Mouse (Mus musculus): ENCODE measurements at regions not wholly inside any gene's neighbourhood (a gene's known extent, or its start where the extent isn't known, plus 50 kb on each side); places are given as distances from the start of the nearest gene placed in this dataset.

GRCm38 (mm10) chr7:123070861-123071260, 52.8 kb upstream of the Tnrc6a start:
- WGBS, result 61% methylated on average over 4 of the region's 4 CpGs
- Histone ChIP-seq H3K9ac (ENCODE audit: low read length) (no peak overlapping the region), H3K4me1 (ENCODE audit: control insufficient read depth in 2 of 2, insufficient read depth in 2 of 2, low read length in 2 of 2) (peaks cover 6 to 15% of the 10 kb centered on the region in 2 experiments), H3K27ac (replicated peaks in 1 of 2; ENCODE audit: control insufficient read depth in 1 of 2, insufficient read depth in 1 of 2, low read depth in 2 of 2, low read length in 2 of 2) (no peak overlapping the region), H3K36me3 (ENCODE audit: control insufficient read depth, insufficient read depth, low read length) (no peaks in the 10 kb centered on the region), H3K27me3 (ENCODE audit: control insufficient read depth, insufficient read depth, low read length) (no peaks in the 10 kb centered on the region), H3K4me3 (ENCODE audit: control insufficient read depth in 1 of 2, insufficient read depth in 1 of 2, low read depth in 1 of 2, low read length in 2 of 2) (no peak overlapping the region), H3K4me2 (ENCODE audit: low read length) (no peak overlapping the region), H3K9me3 (ENCODE audit: control insufficient read depth, low read length) (no peaks in the 10 kb centered on the region)
- no peak for ATAC-seq (ENCODE audit: insufficient number of reproducible peaks, insufficient read depth, low FRiP score, low read depth)
